ENCODE assay signal across 23 mouse cellular contexts in genomic region chr17:14394861-14395260, GRCm38 (mm10).
DNase-seq lines count a peak whose midpoint lies in the region; ATAC-seq and TF ChIP-seq lines count a peak whose summit lies in the region.
"Had no signal": no experiment of that assay in that cellular context is flagged by ENCODE, and none has a peak within 500 bp of the region (broad histone marks: within the 10 kb centered on the region; RNA-seq: fewer than 3 reads in every experiment).

No protein-coding gene starts in this region.

- no peak for DNase-seq in hindbrain, embryonic 14.5 days (ENCODE audit: low spot score)
- peak; percentile 32 for DNase-seq in kidney, adult 9 months
- DNase-seq in lung, embryonic 14.5 days, result peak; percentile 57
- DNase-seq in lung, postnatal 4 days, result no peak
- peak; percentile 57 for DNase-seq in kidney, postnatal 14 days
- no peak for DNase-seq in cerebellum, adult 9-10 months
- DNase-seq: adrenal gland, postnatal 14 days; cerebellum, adult 2 months; cerebellum, postnatal 14 days; embryo, embryonic 11 days; forebrain, postnatal 0 days; gastrocnemius, postnatal 14 days; heart, adult 2 months; heart, postnatal 14 days had no signal

- no peak overlapping the region for H3K9ac ChIP-seq in hindbrain, embryonic 16.5 days (ENCODE audit: low read depth, low read length)
- no peak overlapping the region for H3K9ac ChIP-seq in hindbrain, embryonic 14.5 days
- H3K9ac ChIP-seq in kidney, embryonic 16.5 days (replicated peaks; ENCODE audit: low read length), result no peak overlapping the region
- no peak overlapping the region for H3K9ac ChIP-seq in lung, embryonic 14.5 days
- H3K9ac ChIP-seq: embryonic facial prominence, embryonic 12.5 days; forebrain, embryonic 13.5 days; forebrain, postnatal 0 days; heart, embryonic 15.5 days; hindbrain, embryonic 15.5 days had no signal

- WGBS in hindbrain, embryonic 16.5 days, result 75% methylated on average over 5 of the region's 5 CpGs
- WGBS in hindbrain, embryonic 14.5 days, result 76% methylated on average over 5 of the region's 5 CpGs
- 47% methylated on average over 5 of the region's 5 CpGs for WGBS in kidney, embryonic 16.5 days
- 45% methylated on average over 5 of the region's 5 CpGs for WGBS in lung, embryonic 14.5 days

- TF ChIP-seq CTCF in lung, embryonic 14.5 days (IDR thresholded peaks at IDR 0.05; ENCODE audit: low read depth), result no peak

- H3K36me3 ChIP-seq in hindbrain, embryonic 16.5 days (ENCODE audit: control insufficient read depth, insufficient read depth, low read length), result no peaks in the 10 kb centered on the region
- no peaks in the 10 kb centered on the region for H3K36me3 ChIP-seq in hindbrain, embryonic 14.5 days (replicated peaks; ENCODE audit: control insufficient read depth, insufficient read depth)
- no peaks in the 10 kb centered on the region for H3K36me3 ChIP-seq in kidney, embryonic 16.5 days (ENCODE audit: insufficient read depth, low read length)
- peaks cover 3% of the 10 kb centered on the region; the same call in 1 of the 2 replicates for H3K36me3 ChIP-seq in lung, embryonic 14.5 days (ENCODE audit: insufficient read depth)
- H3K36me3 ChIP-seq: heart, embryonic 15.5 days; hindbrain, embryonic 15.5 days had no signal

- ATAC-seq in hindbrain, embryonic 16.5 days, result peak; percentile 50; the same call in 1 of the 2 replicates
- ATAC-seq in hindbrain, embryonic 14.5 days (ENCODE audit: low FRiP score), result no peak
- no peak for ATAC-seq in kidney, embryonic 16.5 days (ENCODE audit: low FRiP score, low TSS enrichment)
- ATAC-seq in lung, embryonic 14.5 days (ENCODE audit: insufficient read depth), result no peak
- ATAC-seq: activated CD4-positive, CD25-positive, alpha-beta regulatory T cell, adult 4 months; forebrain, embryonic 13.5 days; forebrain, postnatal 0 days; Patski had no signal

- H3K4me2 ChIP-seq in hindbrain, embryonic 16.5 days (ENCODE audit: low read length), result no peak overlapping the region
- no peak overlapping the region for H3K4me2 ChIP-seq in hindbrain, embryonic 14.5 days (replicated peaks)
- no peak overlapping the region for H3K4me2 ChIP-seq in kidney, embryonic 16.5 days (replicated peaks; ENCODE audit: low read depth, low read length)
- no peak overlapping the region for H3K4me2 ChIP-seq in lung, embryonic 14.5 days
- H3K4me2 ChIP-seq: embryonic facial prominence, embryonic 12.5 days; forebrain, embryonic 13.5 days; heart, embryonic 11.5 days; heart, embryonic 15.5 days; hindbrain, embryonic 15.5 days had no signal

- H3K9me3 ChIP-seq in hindbrain, embryonic 16.5 days (ENCODE audit: control insufficient read depth, low read length), result no peaks in the 10 kb centered on the region
- no peaks in the 10 kb centered on the region for H3K9me3 ChIP-seq in hindbrain, embryonic 14.5 days (ENCODE audit: control insufficient read depth, low read length)
- H3K9me3 ChIP-seq in kidney, embryonic 16.5 days (ENCODE audit: low read length), result no peaks in the 10 kb centered on the region
- H3K9me3 ChIP-seq in lung, embryonic 14.5 days (ENCODE audit: low read depth, low read length), result no peaks in the 10 kb centered on the region
- H3K9me3 ChIP-seq: embryonic facial prominence, embryonic 12.5 days; forebrain, embryonic 13.5 days; heart, embryonic 15.5 days; hindbrain, embryonic 15.5 days had no signal

- H3K4me1 ChIP-seq in hindbrain, embryonic 16.5 days (ENCODE audit: control insufficient read depth, insufficient read depth, low read depth, low read length), result no peaks in the 10 kb centered on the region
- H3K4me1 ChIP-seq in hindbrain, embryonic 14.5 days (replicated peaks; ENCODE audit: control insufficient read depth, insufficient read depth, low read length), result no peaks in the 10 kb centered on the region
- H3K4me1 ChIP-seq in kidney, embryonic 16.5 days (ENCODE audit: insufficient read depth, low read length), result no peaks in the 10 kb centered on the region; the same call in 1 of the 2 replicates
- H3K4me1 ChIP-seq in lung, embryonic 14.5 days (ENCODE audit: insufficient read depth), result no peaks in the 10 kb centered on the region
- H3K4me1 ChIP-seq: forebrain, embryonic 13.5 days; hindbrain, embryonic 15.5 days had no signal

- H3K4me3 ChIP-seq in hindbrain, embryonic 16.5 days (ENCODE audit: low read length), result no peak overlapping the region
- no peak overlapping the region for H3K4me3 ChIP-seq in hindbrain, embryonic 14.5 days (replicated peaks; ENCODE audit: low read length)
- no peak overlapping the region for H3K4me3 ChIP-seq in kidney, embryonic 16.5 days (ENCODE audit: low read length)
- no peak overlapping the region for H3K4me3 ChIP-seq in lung, embryonic 14.5 days (ENCODE audit: low read depth, low read length)
- H3K4me3 ChIP-seq: embryonic facial prominence, embryonic 12.5 days; forebrain, embryonic 13.5 days; heart, adult 2 months; heart, embryonic 15.5 days; hindbrain, embryonic 15.5 days had no signal

- H3K27ac ChIP-seq in hindbrain, embryonic 16.5 days (ENCODE audit: low read depth, low read length), result no peak overlapping the region
- no peak overlapping the region for H3K27ac ChIP-seq in hindbrain, embryonic 14.5 days
- no peak overlapping the region for H3K27ac ChIP-seq in kidney, embryonic 16.5 days (ENCODE audit: low read length)
- no peak overlapping the region for H3K27ac ChIP-seq in lung, embryonic 14.5 days (ENCODE audit: low read depth)
- H3K27ac ChIP-seq: embryonic facial prominence, embryonic 12.5 days; forebrain, embryonic 13.5 days; heart, adult 2 months; heart, embryonic 15.5 days; hindbrain, embryonic 15.5 days had no signal

- no peaks in the 10 kb centered on the region for H3K27me3 ChIP-seq in hindbrain, embryonic 16.5 days (replicated peaks; ENCODE audit: control insufficient read depth, insufficient read depth, low read length)
- no peaks in the 10 kb centered on the region for H3K27me3 ChIP-seq in hindbrain, embryonic 14.5 days (ENCODE audit: control insufficient read depth, insufficient read depth, low read length)
- H3K27me3 ChIP-seq in kidney, embryonic 16.5 days (ENCODE audit: insufficient read depth, low read length), result no peaks in the 10 kb centered on the region
- H3K27me3 ChIP-seq in lung, embryonic 14.5 days (ENCODE audit: insufficient read depth, low read length), result no peaks in the 10 kb centered on the region
- H3K27me3 ChIP-seq: embryonic facial prominence, embryonic 12.5 days; forebrain, embryonic 13.5 days; hindbrain, embryonic 15.5 days; Patski had no signal

Comparison
In these comparisons a context has a peak if more than half of its experiments do, and no peak if none do; other contexts are left out.
1. DNase-seq: peak in kidney, adult 9 months (single experiment), lung, embryonic 14.5 days (single experiment) and kidney, postnatal 14 days (single experiment); none in hindbrain, embryonic 14.5 days (single experiment), lung, postnatal 4 days (0 of 2) and cerebellum, adult 9-10 months (single experiment).